22 mouse cellular contexts compared by ENCODE assay signal in the genomic region with DNA sequence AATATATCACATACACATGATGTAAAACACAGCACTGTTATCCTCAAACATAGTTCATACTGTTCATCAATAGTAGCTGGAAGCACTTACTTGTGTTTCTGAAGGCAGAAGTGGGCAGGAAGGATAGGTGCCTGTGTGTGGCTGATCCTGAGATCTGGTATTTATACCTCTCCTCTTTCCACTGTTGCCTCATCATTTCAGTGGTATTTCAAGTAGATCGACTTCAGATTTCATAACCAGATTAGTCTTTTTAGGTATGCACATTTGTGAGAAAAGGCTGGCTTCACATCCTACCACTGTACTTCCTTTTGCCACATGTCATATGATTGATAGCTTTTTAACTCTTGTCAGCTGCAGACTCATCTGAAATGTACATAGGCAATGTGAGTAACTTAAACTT. TPM values are rescaled to one million over a fixed set of nuclear protein-coding genes. Genes with fewer than 3 reads are reported as not detected.
"Had no signal": no experiment of that assay in that cellular context is flagged by ENCODE, and none has a peak within 500 bp of the region (broad histone marks: within the 10 kb centered on the region; RNA-seq: fewer than 3 reads in every experiment).

Gene Serpinb3a (minus strand): TSS at position 101 of the 400 bp plus-strand sequence.

- H3K4me2 ChIP-seq: lung, embryonic 15.5 days; midbrain, embryonic 12.5 days; neural tube, embryonic 13.5 days; neural tube, embryonic 15.5 days had no signal

- DNase-seq: lung, adult 18-20 months; lung, postnatal 4 days; midbrain, embryonic 14.5 days; retina, postnatal 1 day; right cerebral cortex, adult 18-20 months; right cerebral cortex, postnatal 25 days; right cerebral cortex, postnatal 4 days; spleen, adult 18-20 months; thymus, adult 18-20 months; thymus, postnatal 14 days; thymus, postnatal 36 days had no signal

- H3K27me3 ChIP-seq: lung, embryonic 15.5 days; midbrain, embryonic 12.5 days; neural tube, embryonic 13.5 days; neural tube, embryonic 15.5 days had no signal

- H3K4me1 ChIP-seq: lung, embryonic 15.5 days; midbrain, embryonic 10.5 days; midbrain, embryonic 12.5 days; neural tube, embryonic 13.5 days; neural tube, embryonic 15.5 days had no signal

- ATAC-seq: lung, postnatal 0 days; midbrain, embryonic 16.5 days had no signal

- H3K36me3 ChIP-seq: lung, embryonic 15.5 days; midbrain, embryonic 10.5 days; midbrain, embryonic 12.5 days; neural tube, embryonic 13.5 days; neural tube, embryonic 15.5 days had no signal

- H3K4me3 ChIP-seq: lung, embryonic 15.5 days; midbrain, embryonic 10.5 days; midbrain, embryonic 12.5 days; myocyte; neural tube, embryonic 13.5 days; neural tube, embryonic 15.5 days had no signal

- H3K9ac ChIP-seq: lung, embryonic 15.5 days; midbrain, embryonic 12.5 days; neural tube, embryonic 13.5 days; neural tube, embryonic 15.5 days had no signal

- H3K9me3 ChIP-seq: lung, embryonic 15.5 days; midbrain, embryonic 10.5 days; midbrain, embryonic 12.5 days; neural tube, embryonic 13.5 days; neural tube, embryonic 15.5 days had no signal

- H3K27ac ChIP-seq: lung, embryonic 15.5 days; midbrain, embryonic 10.5 days; midbrain, embryonic 12.5 days; neural tube, embryonic 13.5 days; neural tube, embryonic 15.5 days had no signal

RNA-seq across cellular contexts. Expression of gene Serpinb3a, which starts in this region (rescaled TPM):
- polyA plus RNA-seq: liver, embryonic 16.5 days; lung, postnatal 0 days; midbrain, embryonic 10.5 days; midbrain, embryonic 12.5 days; midbrain, embryonic 14.5 days; midbrain, embryonic 16.5 days; myocyte; neural tube, embryonic 11.5 days; neural tube, embryonic 13.5 days; neural tube, embryonic 15.5 days; small intestine, adult 2 months had no signal
